Mouse (Mus musculus) kidney, adult 2 months (tissue): ENCODE measurements around the gene Olfr56.

Experiments used
- CTCF ChIP-seq: fragments of 200-500 bp; conservative IDR thresholded peaks from 2 replicates; pipeline ENCODE4 v1.5.1; 2011; ENCODE audit warnings: low read depth, mild to moderate bottlenecking, control low read depth, low read length, moderate library complexity, mixed read lengths; ENCODE audit not compliant: insufficient read depth, insufficient read length
- POLR2A ChIP-seq: fragments of 200-500 bp; IDR thresholded peaks from one replicate; pipeline ENCODE4 v1.6.1; 2011; ENCODE audit warnings: low read depth, low read length, control low read depth

GRCm38 (mm10) chr11:49141974-49142373, 163.3 kb downstream of the Olfr56 start, which contains the start of gene Olfr1395:
- TF ChIP-seq CTCF (no peak), POLR2A (no peak)
